Mouse (Mus musculus) cerebellum, adult 11 months (tissue): ENCODE results near the gene Gm17728.
A peak's percentile ranks its signal among the peaks of the same experiment; 100 is the strongest.
"Not testable (repeated sequence)": the region's sequence is repeated elsewhere in the genome, so short reads cannot be mapped to it uniquely, and the experiment has no call there.

Source experiments
- DNase-seq: peaks from one replicate; pipeline ENCODE4 v3.0.0; 2022

Gene Gm17728

DNA sequence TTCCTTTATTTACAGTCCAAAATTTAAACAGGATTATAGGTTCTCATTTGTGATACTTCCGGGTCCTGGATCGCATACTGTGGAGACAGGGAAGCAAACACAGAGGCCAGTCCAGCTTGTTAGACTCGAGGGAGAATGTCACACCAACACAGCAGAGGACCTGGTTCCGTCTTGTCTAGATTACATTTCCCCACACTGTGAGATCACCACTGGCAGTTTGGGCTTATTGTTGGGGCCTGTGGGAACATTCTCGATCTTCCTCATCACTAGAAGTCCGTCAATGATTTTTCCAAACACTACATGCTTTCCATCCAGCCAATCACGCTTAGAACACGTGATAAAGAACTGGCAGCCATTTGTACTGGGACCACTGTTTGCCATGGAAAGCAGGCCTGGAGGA, at the start of gene Gm17728:
Gm17728 (plus strand) TSS at position 301 of the 400 bp plus-strand sequence.
- DNase-seq, result not testable (repeated sequence)

DNA sequence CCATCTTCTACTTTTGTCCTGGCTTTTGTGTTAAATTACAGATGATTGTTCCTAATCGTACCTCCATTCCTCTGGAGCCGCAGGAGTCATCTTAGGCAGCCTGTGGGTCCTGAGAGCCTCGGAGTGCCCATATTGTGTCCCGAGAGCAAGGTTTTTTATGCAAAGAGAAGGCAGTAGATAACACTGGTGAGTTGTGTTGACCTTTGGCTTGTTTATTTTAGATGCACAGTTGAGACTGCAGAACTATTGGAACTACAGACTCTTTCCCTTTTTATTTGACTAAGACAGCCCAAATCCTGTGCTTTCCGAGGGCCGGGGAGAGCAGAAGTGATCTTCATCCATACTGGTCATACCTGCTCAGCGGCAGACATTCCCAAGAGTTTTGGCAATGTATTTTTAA, 24.4 kb upstream of the Gm17728 start:
- DNase-seq, result no peak

GRCm38 (mm10) chr17:9398551-9398950, 23.3 kb upstream of the Gm17728 start:
- no peak for DNase-seq

DNA sequence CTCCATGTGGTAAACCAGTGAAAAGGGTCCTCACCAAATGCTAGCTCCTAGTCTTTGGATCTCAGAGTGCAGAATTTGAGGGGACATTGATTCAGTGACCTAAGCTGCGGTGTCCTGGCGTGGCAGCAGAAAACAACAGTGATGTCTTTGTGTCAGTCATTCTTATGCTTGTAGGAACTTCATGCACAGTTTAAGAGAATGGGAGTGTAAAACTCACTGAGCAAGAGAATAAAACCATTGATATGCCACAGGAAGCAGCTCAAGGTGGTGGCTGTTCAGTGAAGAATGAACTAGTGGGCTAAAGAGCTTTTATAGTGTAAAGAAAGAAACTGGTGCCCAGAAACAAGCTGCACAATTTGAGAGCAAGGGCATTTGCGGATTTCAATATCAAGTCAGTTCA, 17.9 kb upstream of the Gm17728 start:
- DNase-seq, result no peak

DNA sequence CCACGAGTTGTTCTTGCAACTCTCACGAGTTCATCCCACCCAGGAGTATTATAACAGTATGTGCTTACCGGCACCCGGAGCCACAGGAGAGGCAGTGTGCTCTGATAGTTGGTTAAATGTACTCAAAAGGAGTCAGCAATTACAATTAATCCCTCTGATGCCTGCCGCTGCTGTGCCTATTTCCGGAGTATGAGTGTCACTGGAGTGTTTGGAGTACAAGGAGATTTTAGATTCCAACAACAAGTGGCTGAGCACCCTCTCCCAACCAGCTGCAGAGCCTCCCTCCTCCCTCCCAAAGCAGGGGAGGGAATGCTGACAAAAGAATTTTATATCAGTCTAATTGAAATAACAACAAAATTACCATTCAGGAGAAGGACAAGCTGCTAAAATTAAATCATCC, 14.2 kb upstream of the Gm17728 start:
- no peak for DNase-seq

GRCm38 (mm10) chr17:9419016-9419415, 2.8 kb upstream of the Gm17728 start:
- DNase-seq, result no peak

DNA sequence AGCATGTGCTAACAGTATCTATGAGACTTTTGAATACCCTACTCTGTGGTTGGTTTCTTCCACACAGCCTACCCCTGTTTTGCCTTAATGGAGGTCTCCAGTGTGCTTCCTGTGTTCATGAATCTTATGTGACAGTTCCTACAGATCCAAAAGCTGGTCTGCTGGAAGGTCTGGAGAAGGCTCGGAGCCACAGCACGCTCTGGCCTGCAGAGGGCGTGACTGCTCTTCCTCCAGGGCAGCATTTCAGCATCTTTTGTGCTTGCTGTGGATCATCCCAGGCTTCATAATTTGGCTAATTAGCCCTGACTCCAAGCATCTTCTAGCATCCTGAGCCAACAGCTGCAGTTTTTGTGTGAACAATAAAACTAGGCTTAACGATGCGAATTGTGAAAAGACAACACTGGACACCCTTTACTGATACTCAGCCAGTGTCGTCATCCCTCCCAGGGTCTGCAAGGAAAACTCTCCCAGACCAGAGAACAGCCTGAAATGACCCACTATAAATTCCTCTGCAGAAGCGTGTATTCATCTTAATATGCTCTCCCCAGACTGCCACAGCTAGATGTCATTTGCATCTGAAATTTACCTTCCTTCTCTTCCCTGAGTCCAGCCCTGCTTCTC, 6.6 kb downstream of the Gm17728 start:
- DNase-seq, result peak; percentile 12

DNA sequence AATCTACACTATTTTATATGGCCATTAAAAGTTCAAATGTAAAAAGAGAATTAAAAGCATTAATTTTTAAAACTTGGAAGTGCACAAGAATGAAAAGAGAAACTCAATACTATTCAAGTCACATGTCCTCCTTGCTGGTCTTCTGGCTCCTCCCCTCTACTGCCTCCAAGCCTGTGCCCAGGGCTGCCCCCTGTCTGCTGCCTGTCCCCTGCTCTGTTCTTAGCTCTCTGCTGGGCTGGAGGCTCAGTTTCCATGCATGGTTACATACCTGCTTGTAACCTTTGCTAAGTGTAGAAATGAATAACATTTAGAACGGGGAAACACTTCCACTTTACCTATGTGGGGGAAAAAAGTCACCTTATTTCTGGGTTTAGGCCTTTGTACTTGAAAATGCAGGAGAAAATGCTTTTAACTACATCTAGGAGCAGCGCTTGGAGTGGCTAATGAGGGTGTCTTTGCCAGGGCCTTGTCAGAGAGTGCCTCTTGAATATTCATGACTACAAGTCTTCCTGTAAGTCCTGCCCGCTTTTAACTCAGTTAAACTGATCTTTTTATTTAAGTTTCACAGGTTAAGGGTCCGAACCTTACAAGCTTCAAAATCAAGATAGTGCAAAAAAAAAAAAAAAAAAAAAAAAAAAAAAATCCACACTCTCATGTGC, 18.3 kb downstream of the Gm17728 start:
- DNase-seq, result no peak

DNA sequence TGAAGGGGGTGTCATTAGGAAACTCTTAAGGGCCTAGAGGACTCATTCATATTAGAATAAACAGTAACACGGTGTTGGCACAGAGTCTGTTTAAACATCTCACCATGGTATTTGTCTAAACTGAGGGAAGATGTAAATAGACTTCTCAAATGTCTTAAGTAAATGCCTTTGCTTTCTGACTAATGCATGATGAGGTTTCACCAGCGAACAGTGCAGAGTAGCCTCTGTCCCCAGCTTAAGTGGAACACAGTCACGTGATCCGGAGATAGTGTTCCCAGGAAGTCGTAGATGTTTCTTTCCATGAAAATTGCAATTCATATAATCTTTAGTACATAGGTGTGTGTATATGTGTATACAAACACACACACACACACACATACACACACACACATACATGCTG, 34.5 kb downstream of the Gm17728 start:
- DNase-seq, result no peak

DNA sequence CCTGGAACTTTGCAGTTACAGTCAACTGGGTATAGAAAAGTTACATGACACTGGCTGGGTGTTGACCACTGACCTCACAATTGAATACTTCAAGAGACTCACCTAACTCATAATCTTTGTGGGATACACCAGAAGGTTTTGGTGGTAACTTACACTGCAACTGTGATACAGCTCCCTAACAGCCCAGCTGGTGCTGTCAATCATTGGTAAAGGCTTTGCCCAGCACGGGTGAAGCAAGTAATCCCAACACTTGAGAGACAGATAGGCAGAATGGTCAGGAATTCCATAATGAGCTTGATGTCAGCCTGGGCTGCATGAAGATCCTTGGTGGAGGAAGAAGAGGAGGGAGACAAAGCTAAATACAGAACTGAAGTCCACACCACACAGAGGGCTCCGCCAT, 39.0 kb downstream of the Gm17728 start:
- DNase-seq, result no peak
